Mouse (Mus musculus): Measurements from ENCODE around the gene Ndufs3. TPM values are rescaled to one million over a fixed set of nuclear protein-coding genes. Genes with fewer than 3 reads are reported as not detected.

The Ndufs3 gene
- 159 TPM for polyA plus RNA-seq (2017; shearing (Covaris generic))

DNA sequence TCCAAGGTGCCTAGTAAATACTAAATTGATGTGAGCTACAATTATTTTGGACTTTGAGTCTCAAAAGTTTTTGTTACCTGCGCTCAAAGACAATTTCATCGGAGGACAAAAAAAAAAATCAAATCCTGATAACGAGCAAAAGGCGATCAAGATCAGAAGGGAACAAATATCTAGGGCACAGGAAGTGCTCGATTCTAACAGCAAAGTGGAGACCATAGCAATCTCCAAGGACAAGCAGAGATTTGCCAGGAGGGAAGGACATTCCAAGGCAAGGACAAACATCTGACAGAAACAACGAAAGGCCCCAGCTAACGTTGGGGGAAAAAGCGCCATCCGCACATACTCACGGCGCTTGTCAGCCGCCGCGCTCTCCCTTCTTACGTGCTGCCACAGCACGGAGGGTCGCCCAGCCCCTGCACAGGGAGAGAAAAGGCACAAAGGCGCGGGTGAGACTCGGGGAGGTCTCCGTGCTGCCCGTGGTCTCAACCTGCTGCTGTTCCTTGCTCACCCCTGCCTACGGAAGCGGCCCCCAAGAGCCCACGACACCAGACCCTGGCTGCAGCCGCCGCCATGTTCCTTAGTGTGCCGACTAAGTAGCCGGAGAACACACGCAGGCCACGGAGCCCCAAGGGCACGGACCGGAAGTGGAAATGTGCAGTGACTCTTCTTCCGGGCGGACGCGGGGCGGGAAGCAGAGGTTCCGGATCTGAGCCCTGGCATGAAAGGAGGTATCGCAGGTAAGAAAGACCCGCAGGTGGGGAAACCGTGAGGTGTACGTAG, at the start of gene Ndufs3, which contains the start of gene Kbtbd4:
TSS of gene Ndufs3 (minus strand) at position 752 of the 780 bp plus-strand sequence.
TSS of gene Kbtbd4 (plus strand) at position 665 of the 780 bp plus-strand sequence.

GRCm38 (mm10) chr2:90940233-90941229, 35.9 kb upstream of the Ndufs3 start, which contains the start of gene Celf1:
TSS of gene Celf1 (plus strand) at chr2:90940382.

GRCm38 (mm10) chr2:90885218-90886041, 19.2 kb downstream of the Ndufs3 start, which contains the start of gene C1qtnf4:
TSS of gene C1qtnf4 (plus strand) at chr2:90885860.

DNA sequence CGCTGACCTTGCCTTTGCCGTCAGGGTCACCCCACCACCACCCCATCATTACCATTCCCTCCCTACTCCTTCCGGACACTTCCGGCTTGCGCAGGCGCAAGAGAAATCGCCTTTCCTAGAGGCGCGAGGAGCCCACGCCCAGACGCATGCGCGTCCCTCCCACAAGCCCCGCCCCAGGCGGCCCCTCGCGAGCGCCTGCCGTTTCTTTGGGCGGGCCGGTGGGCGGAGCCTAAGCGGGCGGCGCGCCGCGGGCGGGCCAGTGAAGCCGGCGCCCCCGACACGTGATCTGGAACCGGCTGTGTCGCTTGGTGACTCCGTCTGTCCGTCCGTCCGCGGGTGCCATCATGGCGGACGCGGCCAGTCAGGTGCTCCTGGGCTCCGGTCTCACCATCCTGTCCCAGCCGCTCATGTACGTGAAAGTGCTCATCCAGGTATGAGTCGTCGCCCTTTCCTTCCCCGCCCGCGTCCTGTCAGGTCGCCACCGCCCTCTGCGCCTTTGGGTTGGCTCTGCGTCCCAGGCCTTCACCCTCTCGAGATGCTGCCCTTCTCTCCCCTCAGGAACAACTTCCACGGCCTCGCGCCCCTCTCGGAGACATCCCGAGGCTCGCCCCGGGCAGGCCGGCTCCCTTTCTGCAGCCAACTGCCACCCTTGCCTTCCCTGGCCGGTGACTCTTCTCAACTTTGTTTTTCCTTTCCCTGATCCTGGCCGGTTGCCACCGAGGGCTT, 57.5 kb downstream of the Ndufs3 start, which contains the start of gene Mtch2:
TSS of gene Mtch2 (plus strand) at position 201 of the 726 bp plus-strand sequence.

Other genes with a start within 250 kb of the Ndufs3 start
- gene Nup160, start 227.6 kb downstream of the Ndufs3 start, polyA plus RNA-seq (2017; shearing (Covaris generic)): 45.3 TPM
- 79.2 TPM for gene Fnbp4, start 159.5 kb downstream of the Ndufs3 start, polyA plus RNA-seq (2017; shearing (Covaris generic))
- gene Agbl2, start 122.1 kb downstream of the Ndufs3 start, polyA plus RNA-seq (2017; shearing (Covaris generic)): not detected
- 149 TPM for gene Mtch2, start 57.7 kb downstream of the Ndufs3 start, polyA plus RNA-seq (2017; shearing (Covaris generic))
- gene C1qtnf4, start 19.0 kb downstream of the Ndufs3 start, polyA plus RNA-seq (2017; shearing (Covaris generic)): 1.3 TPM
- gene Kbtbd4, start 87 bp downstream of the Ndufs3 start, polyA plus RNA-seq (2017; shearing (Covaris generic)): 48.9 TPM
- gene Celf1, start 35.6 kb upstream of the Ndufs3 start, polyA plus RNA-seq (2017; shearing (Covaris generic)): 48.3 TPM
- 6.2 TPM for gene Rapsn, start 130.8 kb upstream of the Ndufs3 start, polyA plus RNA-seq (2017; shearing (Covaris generic))
- 282 TPM for gene Psmc3, start 149.2 kb upstream of the Ndufs3 start, polyA plus RNA-seq (2017; shearing (Covaris generic))
- gene Slc39a13, start 165.6 kb upstream of the Ndufs3 start, polyA plus RNA-seq (2017; shearing (Covaris generic)): 36.3 TPM
- 1.2 TPM for gene Spi1, start 177.6 kb upstream of the Ndufs3 start, polyA plus RNA-seq (2017; shearing (Covaris generic))
- gene Mybpc3, start 213.3 kb upstream of the Ndufs3 start, polyA plus RNA-seq (2017; shearing (Covaris generic)): not detected